Mouse (Mus musculus): ENCODE results near the gene Fsip1. TPM values are rescaled to one million over a fixed set of nuclear protein-coding genes. Genes with fewer than 3 reads are reported as not detected.
"Not testable (repeated sequence)": the region's sequence is repeated elsewhere in the genome, so short reads cannot be mapped to it uniquely, and the experiment has no call there.

The Fsip1 gene
- total and polyA plus RNA-seq, 3 experiments = 0.17 to 0.49 (median 0.47) TPM

DNA sequence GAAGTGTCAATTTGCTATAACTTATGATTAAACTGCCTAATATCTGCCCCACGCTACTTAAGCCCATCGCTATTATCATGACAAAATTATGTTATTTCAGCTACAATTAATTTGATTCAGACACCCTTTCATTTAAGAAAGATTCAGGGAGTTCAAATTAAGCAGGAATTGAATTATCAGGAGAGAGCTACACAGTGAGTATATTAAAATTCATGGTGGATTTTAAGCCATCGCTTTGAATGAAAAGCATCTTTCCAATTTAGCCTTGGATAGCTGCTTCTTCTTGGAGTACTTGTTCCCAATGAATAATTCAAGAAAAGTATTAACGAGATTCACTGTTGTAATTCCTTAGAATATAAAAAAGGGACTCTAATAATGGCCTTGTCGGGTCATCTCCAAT lies 36.8 kb upstream of the Fsip1 start:
- dilution Hi-C loops (cut with MboI; ENCODE audit: extremely low pct_ligation_motif_present, extremely low pct_unique_long_range_greater_than_20kb, low sequenced_read_pairs) (no loop called here), in situ Hi-C loops (cut with MboI; ENCODE audit: low pct_ligation_motif_present, low pct_unique_long_range_greater_than_20kb, low sequenced_read_pairs) (no loop called here)
- H3K9me3 ChIP-seq (replicated peaks; ENCODE audit: low read length) = peaks cover 2% of the 10 kb centered on the region
- no peak for TF ChIP-seq MYC (IDR thresholded peaks at IDR 0.05; ENCODE audit: low read depth, low read length)
- TF ChIP-seq RAD21 (IDR thresholded peaks at IDR 0.05; ENCODE audit: low read depth, low read length) = no peak
- TF ChIP-seq ELF1 (IDR thresholded peaks at IDR 0.05; ENCODE audit: low read depth, low read length) = no peak
- no peak for TF ChIP-seq ZKSCAN1 (IDR thresholded peaks at IDR 0.05; ENCODE audit: borderline replicate concordance, low read depth, low read length)
- no peak for TF ChIP-seq UBTF (IDR thresholded peaks at IDR 0.05; ENCODE audit: low read depth, low read length)
- no peak overlapping the region for H3K27ac ChIP-seq (ENCODE audit: insufficient read depth, low read depth)
- H3K4me1 ChIP-seq (ENCODE audit: control insufficient read depth in 1 of 2, insufficient read depth in 2 of 2) = peaks cover 11 to 35% of the 10 kb centered on the region in 2 experiments; a peak in 3 of 4 replicates
- H3K4me2 ChIP-seq (ENCODE audit: insufficient read depth, low read depth, poor library complexity, severe bottlenecking) = no peak overlapping the region
- no peaks in the 10 kb centered on the region for H3K36me3 ChIP-seq (replicated peaks in 1 of 2; ENCODE audit: control insufficient read depth in 1 of 2, insufficient read depth in 1 of 2, low read length in 1 of 2)
- no peaks in the 10 kb centered on the region for H3K27me3 ChIP-seq (replicated peaks)
- H3K9ac ChIP-seq (ENCODE audit: insufficient read depth, low read depth) = no peak overlapping the region
- H3K4me3 ChIP-seq (replicated peaks in 1 of 3; ENCODE audit: low read depth in 2 of 3, low read length in 2 of 3, poor library complexity in 1 of 3) = no peak overlapping the region
- H3K79me2 ChIP-seq (replicated peaks; ENCODE audit: control insufficient read depth, extremely low read depth, insufficient read depth, poor library complexity, severe bottlenecking) = no peaks in the 10 kb centered on the region
- DNase-seq (ENCODE audit: extremely low read depth) = no peak

DNA sequence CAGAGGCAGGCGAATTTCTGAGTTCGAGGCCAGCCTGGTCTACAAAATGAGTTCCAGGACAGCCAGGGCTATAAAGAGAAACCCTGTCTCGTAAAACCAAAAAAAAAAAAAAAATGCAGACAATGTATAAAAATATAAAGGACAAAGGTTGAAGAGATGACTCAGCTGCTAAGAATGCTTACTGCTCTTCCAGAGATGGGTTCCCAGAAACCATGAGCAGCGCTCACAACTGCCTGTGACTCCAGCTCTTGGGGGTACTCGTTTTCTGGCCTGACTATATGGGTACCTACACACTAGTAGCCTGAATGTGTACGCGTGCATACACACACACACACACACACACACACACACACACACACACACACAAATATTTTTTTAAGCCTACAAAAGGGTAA lies 32.3 kb upstream of the Fsip1 start:
- H3K9ac ChIP-seq (ENCODE audit: insufficient read depth, low read depth); H3K27me3 ChIP-seq (replicated peaks); H3K4me3 ChIP-seq (replicated peaks in 1 of 3; ENCODE audit: low read depth in 2 of 3, low read length in 2 of 3, poor library complexity in 1 of 3); H3K36me3 ChIP-seq (replicated peaks in 1 of 2; ENCODE audit: control insufficient read depth in 1 of 2, insufficient read depth in 1 of 2, low read length in 1 of 2); H3K9me3 ChIP-seq (replicated peaks; ENCODE audit: low read length); in situ Hi-C loops (cut with MboI; ENCODE audit: low pct_ligation_motif_present, low pct_unique_long_range_greater_than_20kb, low sequenced_read_pairs); H3K4me2 ChIP-seq (ENCODE audit: insufficient read depth, low read depth, poor library complexity, severe bottlenecking); H3K79me2 ChIP-seq (replicated peaks; ENCODE audit: control insufficient read depth, extremely low read depth, insufficient read depth, poor library complexity, severe bottlenecking); H3K4me1 ChIP-seq (ENCODE audit: control insufficient read depth in 1 of 2, insufficient read depth in 2 of 2); DNase-seq (ENCODE audit: extremely low read depth); H3K27ac ChIP-seq (ENCODE audit: insufficient read depth, low read depth); dilution Hi-C loops (cut with MboI; ENCODE audit: extremely low pct_ligation_motif_present, extremely low pct_unique_long_range_greater_than_20kb, low sequenced_read_pairs): not testable (repeated sequence)

DNA sequence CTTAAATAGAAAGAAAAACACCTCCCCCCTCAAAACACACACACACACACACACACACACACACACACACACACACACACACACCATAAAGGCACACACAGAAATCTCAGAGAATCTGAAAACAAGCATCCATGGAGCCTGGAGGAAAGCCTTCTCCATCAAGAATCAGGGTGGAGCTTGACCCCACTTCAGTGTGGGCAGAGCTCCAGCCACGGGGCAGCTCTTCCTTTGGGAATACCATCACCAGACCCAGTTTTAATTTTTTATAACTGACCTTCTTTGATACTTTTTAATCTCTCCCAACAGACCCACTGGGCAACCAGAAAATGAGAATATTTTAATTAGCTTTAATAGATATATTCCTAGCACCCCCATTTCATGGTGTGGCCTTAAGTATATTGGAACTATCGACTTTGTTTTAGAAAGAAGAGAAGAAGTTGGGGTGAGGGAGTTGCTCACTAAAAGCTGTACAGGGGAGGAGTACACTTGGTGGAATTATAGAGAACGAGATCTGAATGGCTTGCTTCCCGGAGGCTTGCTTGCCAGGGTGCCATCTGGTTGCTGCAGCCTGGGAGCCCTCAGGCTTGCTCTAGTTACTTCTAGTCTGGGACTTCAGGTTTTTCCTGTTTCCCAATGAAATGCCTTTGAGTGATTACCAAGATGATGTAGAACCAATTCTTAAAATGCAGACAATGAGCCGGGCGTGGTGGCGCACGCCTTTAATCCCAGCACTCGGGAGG lies 31.7 kb upstream of the Fsip1 start:
- Histone ChIP-seq H3K4me2 (ENCODE audit: insufficient read depth, low read depth, poor library complexity, severe bottlenecking) (no peak overlapping the region), H3K4me1 (ENCODE audit: control insufficient read depth in 1 of 2, insufficient read depth in 2 of 2) (no peaks in the 10 kb centered on the region), H3K9me3 (replicated peaks; ENCODE audit: low read length) (no peaks in the 10 kb centered on the region), H3K27ac (ENCODE audit: insufficient read depth, low read depth) (no peak overlapping the region), H3K4me3 (replicated peaks in 1 of 3; ENCODE audit: low read depth in 2 of 3, low read length in 2 of 3, poor library complexity in 1 of 3) (no peak overlapping the region), H3K27me3 (replicated peaks) (no peaks in the 10 kb centered on the region), H3K9ac (ENCODE audit: insufficient read depth, low read depth) (no peak overlapping the region), H3K36me3 (replicated peaks in 1 of 2; ENCODE audit: control insufficient read depth in 1 of 2, insufficient read depth in 1 of 2, low read length in 1 of 2) (no peaks in the 10 kb centered on the region), H3K79me2 (replicated peaks; ENCODE audit: control insufficient read depth, extremely low read depth, insufficient read depth, poor library complexity, severe bottlenecking) (no peaks in the 10 kb centered on the region)
- dilution Hi-C loops (cut with MboI; ENCODE audit: extremely low pct_ligation_motif_present, extremely low pct_unique_long_range_greater_than_20kb, low sequenced_read_pairs) = no loop called here
- in situ Hi-C loops (cut with MboI; ENCODE audit: low pct_ligation_motif_present, low pct_unique_long_range_greater_than_20kb, low sequenced_read_pairs) = no loop called here
- TF ChIP-seq UBTF (IDR thresholded peaks at IDR 0.05; ENCODE audit: low read depth, low read length) = no peak
- TF ChIP-seq MYC (IDR thresholded peaks at IDR 0.05; ENCODE audit: low read depth, low read length) = no peak
- no peak for TF ChIP-seq GABPA (IDR thresholded peaks at IDR 0.05; ENCODE audit: insufficient replicate concordance, low read depth, low read length)
- TF ChIP-seq CHD1 (IDR thresholded peaks at IDR 0.05; ENCODE audit: low read depth, low read length) = no peak
- no peak for TF ChIP-seq NRF1 (IDR thresholded peaks at IDR 0.05; ENCODE audit: low read depth, low read length)
- no peak for TF ChIP-seq HCFC1 (IDR thresholded peaks at IDR 0.05; ENCODE audit: low read depth, low read length)
- TF ChIP-seq TBP (conservative IDR thresholded peaks at IDR 0.05; ENCODE audit: low read depth, low read length) = no peak
- no peak for TF ChIP-seq POLR2AphosphoS2 (IDR thresholded peaks at IDR 0.05; ENCODE audit: low read depth, low read length)
- no peak for TF ChIP-seq IRF4 (IDR thresholded peaks at IDR 0.05; ENCODE audit: low read depth, low read length)
- TF ChIP-seq BHLHE40 (IDR thresholded peaks at IDR 0.05; ENCODE audit: low read depth, low read length) = no peak
- TF ChIP-seq MAX (IDR thresholded peaks at IDR 0.05; ENCODE audit: low read length) = no peak
- TF ChIP-seq EP300 (IDR thresholded peaks at IDR 0.05; ENCODE audit: low read length) = no peak
- no peak for TF ChIP-seq RCOR1 (conservative IDR thresholded peaks at IDR 0.05; ENCODE audit: low read depth, low read length)
- no peak for DNase-seq (ENCODE audit: extremely low read depth)

Measured in CH12.LX (cell line).